Comparison of ENCODE assay signal across 10 mouse cellular contexts in the genomic region with DNA sequence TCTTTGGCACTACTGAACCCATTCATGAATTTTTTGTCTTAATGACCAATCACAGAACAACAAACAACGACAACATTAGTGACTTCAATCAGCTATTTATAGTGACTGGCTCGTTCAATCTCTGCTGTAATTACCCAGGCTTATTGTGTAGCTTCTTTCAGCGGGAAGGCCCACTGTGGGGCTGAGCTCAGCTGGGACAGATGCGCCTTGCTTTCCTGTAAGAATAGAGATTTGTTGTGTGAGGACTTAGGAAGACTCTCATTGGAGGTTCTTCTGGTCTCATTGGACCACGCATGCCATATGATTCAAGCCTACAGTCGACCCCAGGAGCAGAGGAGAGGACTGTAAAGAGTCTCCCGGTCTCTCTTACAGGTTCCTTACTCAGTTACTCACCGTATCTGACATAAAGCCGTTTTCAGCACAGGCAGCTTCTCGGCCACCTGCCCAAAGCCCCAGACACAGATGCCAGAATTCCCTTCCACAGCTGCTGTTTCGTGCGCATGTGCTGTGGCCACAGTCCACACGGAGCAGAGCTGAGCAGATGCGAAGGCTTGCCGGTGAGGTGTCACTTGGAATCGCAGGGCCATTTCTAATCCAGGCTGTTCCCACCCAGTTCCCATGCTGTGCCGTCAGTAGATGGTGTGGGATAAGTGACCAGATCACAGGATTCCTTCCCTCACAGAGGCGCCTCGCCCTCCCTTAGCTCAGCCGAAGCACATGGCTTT.
DNase-seq lines count a peak whose midpoint lies in the region; ATAC-seq lines count a peak whose summit lies in the region.
"Had no signal": no experiment of that assay in that cellular context is flagged by ENCODE, and none has a peak within 500 bp of the region (broad histone marks: within the 10 kb centered on the region; RNA-seq: fewer than 3 reads in every experiment).

No protein-coding gene starts in this region.

- no peaks in the 10 kb centered on the region for H3K27me3 ChIP-seq in heart, embryonic 10.5 days (ENCODE audit: insufficient read depth, poor library complexity, severe bottlenecking)
- no peaks in the 10 kb centered on the region for H3K27me3 ChIP-seq in embryonic facial prominence, embryonic 15.5 days
- no peaks in the 10 kb centered on the region for H3K27me3 ChIP-seq in heart, embryonic 15.5 days
- H3K27me3 ChIP-seq in stomach, embryonic 15.5 days (replicated peaks) = no peaks in the 10 kb centered on the region
- H3K27me3 ChIP-seq: embryonic facial prominence, embryonic 13.5 days; midbrain, embryonic 12.5 days had no signal

- no peak overlapping the region for H3K9ac ChIP-seq in embryonic facial prominence, embryonic 15.5 days
- H3K9ac ChIP-seq in heart, embryonic 15.5 days = no peak overlapping the region
- H3K9ac ChIP-seq in stomach, embryonic 15.5 days = no peak overlapping the region
- H3K9ac ChIP-seq: embryonic facial prominence, embryonic 13.5 days; midbrain, embryonic 12.5 days had no signal

- WGBS in heart, embryonic 10.5 days = 66% methylated on average over 20 of the region's 20 CpGs
- WGBS in embryonic facial prominence, embryonic 15.5 days = 58% methylated on average over 20 of the region's 20 CpGs
- 53% methylated on average over 20 of the region's 20 CpGs for WGBS in heart, embryonic 15.5 days
- 72% methylated on average over 20 of the region's 20 CpGs for WGBS in stomach, embryonic 15.5 days

- H3K4me2 ChIP-seq in embryonic facial prominence, embryonic 15.5 days (replicated peaks) = 0 out of 2 replicates have a peak overlapping the region, but pooled peaks have one; percentile 25
- H3K4me2 ChIP-seq in heart, embryonic 15.5 days = peak overlapping the region; percentile 45
- 0 out of 2 replicates have a peak overlapping the region, but pooled peaks have one; percentile 3 for H3K4me2 ChIP-seq in stomach, embryonic 15.5 days
- H3K4me2 ChIP-seq: embryonic facial prominence, embryonic 13.5 days; midbrain, embryonic 12.5 days had no signal

- no peak overlapping the region for H3K27ac ChIP-seq in heart, embryonic 10.5 days
- H3K27ac ChIP-seq in embryonic facial prominence, embryonic 15.5 days (replicated peaks) = peak overlapping the region; percentile 44
- no peak overlapping the region for H3K27ac ChIP-seq in heart, embryonic 15.5 days
- H3K27ac ChIP-seq in stomach, embryonic 15.5 days = no peak overlapping the region
- H3K27ac ChIP-seq: embryonic facial prominence, embryonic 13.5 days; midbrain, embryonic 12.5 days had no signal

- no peak overlapping the region for H3K4me3 ChIP-seq in heart, embryonic 10.5 days
- H3K4me3 ChIP-seq in embryonic facial prominence, embryonic 15.5 days (replicated peaks) = no peak overlapping the region
- no peak overlapping the region for H3K4me3 ChIP-seq in heart, embryonic 15.5 days
- H3K4me3 ChIP-seq in stomach, embryonic 15.5 days (replicated peaks) = no peak overlapping the region
- H3K4me3 ChIP-seq: embryonic facial prominence, embryonic 13.5 days; midbrain, embryonic 12.5 days had no signal

- peak; percentile 60 to 73 for DNase-seq in heart, adult 18-20 months
- DNase-seq in heart, embryonic 10.5 days (ENCODE audit: low spot score) = no peak
- DNase-seq in lung, postnatal 14 days = peak; percentile 25
- no peak for DNase-seq in spleen, postnatal 4 days (ENCODE audit: low spot score in 2 of 2)

- ATAC-seq in embryonic facial prominence, embryonic 15.5 days (ENCODE audit: insufficient number of reproducible peaks, low FRiP score, low TSS enrichment, low read depth) = peak; percentile 54; the same call in 1 of the 2 replicates
- ATAC-seq in heart, embryonic 15.5 days (replicated peaks; ENCODE audit: insufficient number of reproducible peaks, insufficient read depth, low FRiP score, low read depth) = no peak
- no peak for ATAC-seq in stomach, embryonic 15.5 days (ENCODE audit: insufficient read depth, low FRiP score, low read depth)
- ATAC-seq in megakaryocyte, adult 5-6 weeks (ENCODE audit: poor library complexity, severe bottlenecking) = no peak

- H3K9me3 ChIP-seq in heart, embryonic 10.5 days = no peaks in the 10 kb centered on the region
- no peaks in the 10 kb centered on the region for H3K9me3 ChIP-seq in embryonic facial prominence, embryonic 15.5 days (replicated peaks)
- no peaks in the 10 kb centered on the region for H3K9me3 ChIP-seq in heart, embryonic 15.5 days (replicated peaks)
- no peaks in the 10 kb centered on the region for H3K9me3 ChIP-seq in stomach, embryonic 15.5 days
- H3K9me3 ChIP-seq: embryonic facial prominence, embryonic 13.5 days; midbrain, embryonic 12.5 days had no signal

- H3K4me1 ChIP-seq in heart, embryonic 10.5 days = peaks cover 6% of the 10 kb centered on the region
- peaks cover 17% of the 10 kb centered on the region for H3K4me1 ChIP-seq in embryonic facial prominence, embryonic 15.5 days
- peaks cover 17% of the 10 kb centered on the region for H3K4me1 ChIP-seq in heart, embryonic 15.5 days (replicated peaks)
- H3K4me1 ChIP-seq in stomach, embryonic 15.5 days = no peaks in the 10 kb centered on the region

- no peaks in the 10 kb centered on the region for H3K36me3 ChIP-seq in heart, embryonic 10.5 days
- H3K36me3 ChIP-seq in embryonic facial prominence, embryonic 15.5 days = no peaks in the 10 kb centered on the region
- no peaks in the 10 kb centered on the region for H3K36me3 ChIP-seq in heart, embryonic 15.5 days
- H3K36me3 ChIP-seq in stomach, embryonic 15.5 days = no peaks in the 10 kb centered on the region
- H3K36me3 ChIP-seq: embryonic facial prominence, embryonic 13.5 days; midbrain, embryonic 12.5 days had no signal

Comparison
In these comparisons a context has a peak if more than half of its experiments do, and no peak if none do; other contexts are left out.
1. DNase-seq: peak in heart, adult 18-20 months (2 of 2) and lung, postnatal 14 days (single experiment); none in heart, embryonic 10.5 days (single experiment) and spleen, postnatal 4 days (0 of 2).
2. Peak in every context shown above with its lines, with median percentiles within 50 percentile points of each other: H3K4me2 ChIP-seq.